Mouse (Mus musculus) lung, postnatal 0 days (tissue): ENCODE results near the gene Sin3a.

Source experiments
- CTCF ChIP-seq: IDR thresholded peaks from 2 replicates; pipeline ENCODE4 v1.5.1; 2016; ENCODE audit warnings: antibody characterized with exemption, mild to moderate bottlenecking
- EP300 ChIP-seq: IDR thresholded peaks from 2 replicates; pipeline ENCODE4 v1.6.1; 2016; ENCODE audit warnings: antibody characterized with exemption, mild to moderate bottlenecking, control low read depth

GRCm38 (mm10) chr9:57070262-57070661, 1.6 kb upstream of the Sin3a start:
- TF ChIP-seq EP300 (no peak), CTCF (no peak)
